Mouse (Mus musculus) spleen, adult 2 months (tissue): ENCODE results near the gene Gcnt4.

ENCODE experiments used
- CTCF ChIP-seq: fragments of 200-500 bp; IDR thresholded peaks from 2 replicates; pipeline ENCODE4 v1.5.1; 2011; ENCODE audit warnings: mild to moderate bottlenecking, inconsistent platforms; ENCODE audit not compliant: insufficient read depth, insufficient read length, insufficient replicate concordance; ENCODE audit errors: extremely low read depth
- POLR2A ChIP-seq: fragments of 200-500 bp; IDR thresholded peaks from 2 replicates; pipeline ENCODE4 v1.6.1; 2011; ENCODE audit warnings: low read depth, low read length, inconsistent platforms

- TF ChIP-seq POLR2A (no peak), CTCF (no peak)
Observed at GRCm38 (mm10) chr13:96906717-96907116, 17.8 kb upstream of the Gcnt4 start.
